Mouse (Mus musculus): Measurements from ENCODE around the gene Olfr1188.
"Not testable (repeated sequence)": the region's sequence is repeated elsewhere in the genome, so short reads cannot be mapped to it uniquely, and the experiment has no call there.

Gene Olfr1188

GRCm38 (mm10) chr2:88556635-88557034 is at the start of gene Olfr1188:
Gene Olfr1188 (plus strand): TSS chr2:88556935.
- no peak for DNase-seq (ENCODE audit: low read depth, low spot score)

GRCm38 (mm10) chr2:88518251-88518650 is 38.5 kb upstream of the Olfr1188 start, which contains the start of gene Olfr1186:
Gene Olfr1186 (plus strand): TSS chr2:88518551.
- no peak for DNase-seq (ENCODE audit: low read depth, low spot score)

GRCm38 (mm10) chr2:88525720-88526119 is 31.0 kb upstream of the Olfr1188 start:
- DNase-seq (ENCODE audit: low read depth, low spot score) = no peak

GRCm38 (mm10) chr2:88572696-88573095 is 16.0 kb downstream of the Olfr1188 start:
- not testable (repeated sequence) for DNase-seq (ENCODE audit: low read depth, low spot score)

- no peak for DNase-seq (ENCODE audit: low read depth, low spot score)
Observed at GRCm38 (mm10) chr2:88586154-88586553, 29.4 kb downstream of the Olfr1188 start, which contains the start of gene Olfr1189. Gene Olfr1189 (plus strand): TSS chr2:88586454.

Measured in retina, adult 2 months (tissue).